Mouse (Mus musculus): Measurements from ENCODE around the gene Vamp5. TPM values are rescaled to one million over a fixed set of nuclear protein-coding genes. Genes with fewer than 3 reads are reported as not detected.
A peak's percentile ranks its signal among the peaks of the same experiment; 100 is the strongest.

Gene Vamp5
- polyA plus RNA-seq, 1 experiment from 2014 or later: 22.2 TPM

DNA sequence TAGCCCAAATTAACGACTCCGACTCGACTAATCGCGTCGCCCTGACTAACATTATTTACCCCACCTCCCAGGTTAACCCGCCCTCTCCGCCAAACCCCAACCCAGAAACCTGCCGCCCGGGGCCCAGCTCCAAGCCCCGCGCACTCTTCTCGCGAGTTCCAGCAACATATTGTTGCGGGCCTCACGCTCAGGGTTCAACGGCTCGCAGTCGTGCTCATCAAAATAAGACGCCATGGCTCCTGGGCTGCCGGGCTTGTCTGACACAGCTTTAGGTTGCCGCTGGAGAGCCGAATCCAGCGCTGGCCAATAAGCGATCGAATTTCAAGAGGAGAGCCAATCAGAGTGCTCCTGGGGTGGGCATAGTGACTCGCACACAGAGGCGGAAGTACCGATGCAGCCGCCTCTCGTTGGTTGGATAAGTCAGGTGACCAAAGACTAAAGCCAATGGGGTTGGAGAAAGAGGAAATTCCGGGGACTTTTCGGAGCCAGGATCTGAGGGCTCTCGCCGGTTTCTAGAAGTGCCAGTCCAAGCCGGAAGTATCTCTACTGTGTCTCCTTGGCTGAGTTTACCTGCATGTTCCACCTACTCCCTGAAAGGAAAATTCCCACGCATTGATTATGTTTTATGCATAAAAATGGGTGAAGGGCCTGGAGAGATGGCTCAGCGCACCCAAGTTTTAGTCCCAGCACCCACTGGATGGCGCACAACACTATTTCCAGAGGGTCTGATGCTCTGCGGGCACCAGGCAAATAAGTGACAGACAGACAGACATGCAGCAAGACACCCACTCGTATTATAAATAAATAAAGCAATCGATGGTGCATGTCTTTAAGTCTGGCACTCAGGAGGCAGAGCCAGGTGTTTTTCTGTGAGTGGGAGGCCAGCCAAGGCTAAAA, 17.9 kb downstream of the Vamp5 start:
- peak overlapping the region; percentile 84 for H3K27ac ChIP-seq
- under 1% methylated on average over 42 of the region's 42 CpGs for WGBS
- peak overlapping the region; percentile 72 for H3K4me2 ChIP-seq
- H3K9ac ChIP-seq: peak overlapping the region; percentile 55
- ATAC-seq (ENCODE audit: insufficient number of reproducible peaks, low FRiP score, low TSS enrichment, low read depth): peak; percentile 97
- H3K9me3 ChIP-seq: no peaks in the 10 kb centered on the region
- peak overlapping the region; percentile 59 for H3K4me3 ChIP-seq
- peaks cover 28% of the 10 kb centered on the region for H3K36me3 ChIP-seq
- peaks cover 27% of the 10 kb centered on the region for H3K4me1 ChIP-seq
- no peaks in the 10 kb centered on the region for H3K27me3 ChIP-seq

- Histone ChIP-seq H3K4me3 (peak overlapping the region; percentile 59), H3K27ac (no peak overlapping the region), H3K36me3 (peaks cover 28% of the 10 kb centered on the region), H3K9me3 (no peaks in the 10 kb centered on the region), H3K27me3 (no peaks in the 10 kb centered on the region), H3K4me2 (peak overlapping the region; percentile 72), H3K4me1 (peaks cover 39% of the 10 kb centered on the region), H3K9ac (no peak overlapping the region)
- no peak for ATAC-seq (ENCODE audit: insufficient number of reproducible peaks, low FRiP score, low TSS enrichment, low read depth)
- 65% methylated on average over 5 of the region's 5 CpGs for WGBS
These were observed 19.1 kb downstream of the Vamp5 start for GRCm38 (mm10) chr6:72361121-72361551.

- Histone ChIP-seq H3K27ac (no peak overlapping the region), H3K4me1 (peaks cover 45% of the 10 kb centered on the region), H3K36me3 (peaks cover 28% of the 10 kb centered on the region), H3K9ac (no peak overlapping the region), H3K9me3 (no peaks in the 10 kb centered on the region), H3K4me3 (no peak overlapping the region), H3K4me2 (no peak overlapping the region), H3K27me3 (no peaks in the 10 kb centered on the region)
- WGBS: 81% methylated on average over 7 of the region's 7 CpGs
- no peak for ATAC-seq (ENCODE audit: insufficient number of reproducible peaks, low FRiP score, low TSS enrichment, low read depth)
These were observed 19.7 kb downstream of the Vamp5 start for GRCm38 (mm10) chr6:72360599-72360935.

GRCm38 (mm10) chr6:72359891-72360598, 20.2 kb downstream of the Vamp5 start:
- no peak overlapping the region for H3K4me3 ChIP-seq
- WGBS: 78% methylated on average over 11 of the region's 11 CpGs
- peaks cover 50% of the 10 kb centered on the region for H3K4me1 ChIP-seq

GRCm38 (mm10) chr6:72359343-72359742, 20.9 kb downstream of the Vamp5 start:
- peaks cover 28% of the 10 kb centered on the region for H3K36me3 ChIP-seq
- no peak overlapping the region for H3K4me3 ChIP-seq
- H3K27me3 ChIP-seq: no peaks in the 10 kb centered on the region
- peaks cover 57% of the 10 kb centered on the region for H3K4me1 ChIP-seq
- H3K9me3 ChIP-seq: no peaks in the 10 kb centered on the region
- no peak overlapping the region for H3K4me2 ChIP-seq
- no peak overlapping the region for H3K27ac ChIP-seq
- H3K9ac ChIP-seq: no peak overlapping the region
- no peak for ATAC-seq (ENCODE audit: insufficient number of reproducible peaks, low FRiP score, low TSS enrichment, low read depth)
- WGBS: 57% methylated on average over 2 of the region's 2 CpGs

More at GRCm38 (mm10) chr6:72359891-72360598, 20.2 kb downstream of the Vamp5 start:
- Histone ChIP-seq H3K27me3 (no peaks in the 10 kb centered on the region), H3K9ac (no peak overlapping the region), H3K9me3 (no peaks in the 10 kb centered on the region), H3K36me3 (peaks cover 28% of the 10 kb centered on the region), H3K27ac (no peak overlapping the region), H3K4me2 (no peak overlapping the region)
- ATAC-seq (ENCODE audit: insufficient number of reproducible peaks, low FRiP score, low TSS enrichment, low read depth): no peak

- Histone ChIP-seq H3K27ac (no peak overlapping the region), H3K4me3 (no peak overlapping the region), H3K4me2 (no peak overlapping the region), H3K9ac (no peak overlapping the region), H3K9me3 (no peaks in the 10 kb centered on the region), H3K4me1 (peaks cover 59% of the 10 kb centered on the region), H3K27me3 (no peaks in the 10 kb centered on the region), H3K36me3 (peaks cover 28% of the 10 kb centered on the region)
- no peak for ATAC-seq (ENCODE audit: insufficient number of reproducible peaks, low FRiP score, low TSS enrichment, low read depth)
- WGBS: 85% methylated on average over 10 of the region's 10 CpGs
These were observed 22.0 kb downstream of the Vamp5 start for GRCm38 (mm10) chr6:72358086-72358764.

DNA sequence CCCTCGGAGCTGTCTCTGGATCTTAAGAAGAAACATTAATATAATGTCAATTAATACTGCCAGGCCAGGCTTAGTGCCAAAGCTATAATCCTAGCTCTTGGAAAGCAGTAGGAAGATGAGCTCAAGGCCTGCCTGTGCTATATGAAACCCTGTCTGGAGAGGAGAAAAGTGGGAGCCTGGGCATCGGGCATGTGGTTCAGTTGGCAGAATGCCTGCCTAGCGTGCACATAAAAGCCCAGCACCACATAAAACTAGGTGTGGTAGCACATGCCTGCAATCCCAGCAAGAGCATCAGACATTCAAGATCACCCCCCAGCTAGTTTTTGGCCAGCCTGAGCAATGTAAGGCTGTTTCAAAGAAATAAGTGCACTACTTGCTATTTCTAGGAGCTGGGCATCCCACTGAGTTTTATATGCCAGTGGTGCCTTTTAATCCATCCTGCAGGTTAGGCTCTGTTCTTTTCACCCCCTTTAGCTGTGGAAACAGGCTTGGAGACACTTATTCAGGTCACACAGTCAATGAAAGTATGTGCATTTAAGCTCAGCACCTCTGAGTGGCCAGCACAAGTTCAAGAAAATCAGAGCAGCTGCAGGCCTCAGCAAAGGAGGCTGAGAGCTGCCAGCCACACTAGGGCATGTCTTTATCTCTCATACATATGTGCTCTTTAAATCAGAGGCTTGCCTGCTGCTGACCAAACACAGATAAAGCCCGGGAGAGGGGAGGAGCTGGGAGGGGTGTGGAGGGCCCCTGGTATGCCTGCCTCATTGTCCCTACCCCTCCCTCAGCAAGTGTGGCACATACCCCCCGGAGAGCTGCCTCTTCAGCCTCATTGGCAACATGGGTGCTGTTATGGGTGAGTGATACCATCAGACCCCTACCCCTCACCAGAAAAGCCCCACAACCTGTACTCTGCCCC, 22.8 kb downstream of the Vamp5 start:
- H3K4me1 ChIP-seq: peaks cover 63% of the 10 kb centered on the region
- 33% methylated on average over 5 of the region's 5 CpGs for WGBS

DNA sequence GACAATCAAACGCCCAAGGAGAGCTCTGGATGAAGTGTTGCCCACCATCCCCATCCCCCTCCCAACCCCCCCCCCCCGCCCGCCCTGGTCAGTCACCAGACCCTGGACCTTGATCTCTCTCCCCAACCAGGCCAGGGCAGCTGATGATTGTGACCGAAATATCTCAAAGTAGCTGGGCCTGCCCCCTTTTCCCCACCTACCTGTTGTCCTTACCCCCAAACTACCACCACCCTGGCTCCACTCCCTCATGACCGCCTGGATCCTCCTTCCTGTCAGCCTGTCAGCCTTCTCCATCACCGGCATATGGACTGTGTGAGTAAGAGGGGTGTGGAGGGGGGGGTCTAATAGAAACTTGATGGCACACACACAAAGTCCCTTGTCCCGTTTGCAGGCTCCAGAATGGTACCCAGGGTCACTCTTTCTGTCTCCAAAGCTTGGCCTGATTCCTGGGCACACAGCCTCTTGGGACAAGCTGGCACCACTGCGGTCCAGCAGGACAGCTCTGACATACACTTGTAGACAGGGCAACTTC, 24.2 kb downstream of the Vamp5 start:
- H3K9me3 ChIP-seq: no peaks in the 10 kb centered on the region
- peak overlapping the region; percentile 65 for H3K4me3 ChIP-seq
- H3K4me2 ChIP-seq: peak overlapping the region; percentile 94
- H3K4me1 ChIP-seq: peaks cover 60% of the 10 kb centered on the region
- 33% methylated on average over 8 of the region's 8 CpGs for WGBS
- no peak overlapping the region for H3K27ac ChIP-seq
- no peak for ATAC-seq (ENCODE audit: insufficient number of reproducible peaks, low FRiP score, low TSS enrichment, low read depth)
- H3K27me3 ChIP-seq: no peaks in the 10 kb centered on the region
- peak overlapping the region; percentile 56 for H3K9ac ChIP-seq
- peaks cover 30% of the 10 kb centered on the region for H3K36me3 ChIP-seq

More for the DNA sequence above, 22.8 kb downstream of the Vamp5 start:
- ATAC-seq (ENCODE audit: insufficient number of reproducible peaks, low FRiP score, low TSS enrichment, low read depth): no peak
- H3K9ac ChIP-seq: no peak overlapping the region
- no peak overlapping the region for H3K4me2 ChIP-seq
- H3K9me3 ChIP-seq: no peaks in the 10 kb centered on the region
- no peak overlapping the region for H3K27ac ChIP-seq
- no peak overlapping the region for H3K4me3 ChIP-seq
- H3K36me3 ChIP-seq: peaks cover 28% of the 10 kb centered on the region
- H3K27me3 ChIP-seq: no peaks in the 10 kb centered on the region

DNA sequence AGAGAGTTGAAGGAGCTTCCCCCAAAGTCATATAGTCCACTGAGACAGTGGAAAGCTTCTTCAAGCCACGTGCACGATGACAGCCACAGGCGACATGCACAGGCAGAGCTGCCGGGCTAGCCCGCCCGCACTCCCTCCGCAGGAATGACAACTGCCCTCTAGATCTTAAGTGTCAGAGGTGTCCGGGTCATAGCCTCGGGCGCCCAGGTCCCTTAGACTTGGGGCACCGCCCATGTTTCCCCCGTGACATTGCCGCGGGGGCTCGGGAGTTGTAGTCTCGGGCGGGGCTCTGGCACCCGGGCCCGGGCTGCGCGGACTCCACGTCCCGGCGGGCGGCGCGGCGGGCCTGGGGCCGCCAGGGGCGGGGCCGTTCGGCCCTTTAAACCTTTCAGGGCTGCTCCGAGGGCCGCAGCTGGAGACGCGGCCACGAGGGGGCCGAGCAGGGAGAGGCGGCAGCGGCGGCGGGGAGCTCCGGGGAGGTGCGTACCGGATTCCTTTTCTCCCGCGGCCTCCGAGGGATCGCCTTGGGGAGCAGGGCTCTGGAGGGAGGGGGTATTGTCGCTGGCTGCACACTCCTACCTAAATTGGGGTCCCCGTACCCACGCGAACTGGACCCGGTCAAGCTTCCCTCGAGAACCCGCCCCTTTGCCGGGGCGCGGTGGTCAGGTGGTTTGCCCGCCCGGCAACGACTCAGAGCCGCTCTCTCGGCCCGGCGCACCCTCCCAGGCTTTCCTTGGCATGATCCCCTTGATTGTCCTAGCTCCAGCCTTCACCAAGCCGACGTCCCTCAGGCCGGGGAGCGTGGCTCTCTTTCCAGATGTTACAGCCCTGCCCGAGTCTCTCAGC, 25.0 kb downstream of the Vamp5 start, which contains the start of gene Tmem150a:
TSS of gene Tmem150a (plus strand) at position 382 of the 846 bp plus-strand sequence.
- WGBS: under 1% methylated on average over 69 of the region's 71 CpGs
- peak within 1 kb of the TSS; percentile 29 for H3K27ac ChIP-seq
- peak within 1 kb of the TSS; percentile 65 for H3K4me3 ChIP-seq
- H3K36me3 ChIP-seq: peaks cover 34% of the 10 kb centered on the region
- peak; percentile 83 for ATAC-seq (ENCODE audit: insufficient number of reproducible peaks, low FRiP score, low TSS enrichment, low read depth)
- H3K4me2 ChIP-seq: peak within 1 kb of the TSS; percentile 94
- peak within 1 kb of the TSS; percentile 56 for H3K9ac ChIP-seq
- H3K27me3 ChIP-seq: no peaks in the 10 kb centered on the region
- no peaks in the 10 kb centered on the region for H3K9me3 ChIP-seq
- peaks cover 54% of the 10 kb centered on the region for H3K4me1 ChIP-seq

DNA sequence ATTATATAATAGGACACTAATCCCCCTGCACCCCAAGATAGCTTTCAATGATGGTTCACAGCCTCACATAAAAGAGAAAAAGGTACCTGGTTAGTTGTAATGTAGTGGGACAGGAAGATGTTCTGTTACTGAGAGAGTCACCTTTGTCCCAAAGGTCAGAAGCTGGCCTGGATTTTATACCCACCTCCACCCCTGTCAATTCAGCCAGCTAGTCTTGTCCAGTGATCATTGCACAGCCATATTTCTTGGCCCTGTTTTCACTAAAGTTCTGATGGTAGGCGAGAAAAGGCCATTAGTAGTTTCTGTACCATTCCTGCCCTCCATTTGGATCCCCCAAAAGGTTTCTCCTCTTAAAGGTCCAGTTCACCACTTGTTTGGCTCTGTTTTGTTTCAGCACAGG, 26.2 kb downstream of the Vamp5 start:
- Histone ChIP-seq H3K36me3 (peaks cover 38% of the 10 kb centered on the region), H3K27ac (no peak overlapping the region), H3K4me2 (no peak overlapping the region), H3K9me3 (no peaks in the 10 kb centered on the region), H3K27me3 (no peaks in the 10 kb centered on the region), H3K4me1 (peaks cover 55% of the 10 kb centered on the region), H3K4me3 (no peak overlapping the region), H3K9ac (no peak overlapping the region)
- ATAC-seq (ENCODE audit: insufficient number of reproducible peaks, low FRiP score, low TSS enrichment, low read depth): no peak
- 73% methylated on average over 1 of the region's 1 CpGs for WGBS

All from limb, embryonic 15.5 days (tissue).